Mouse (Mus musculus): ENCODE data around the gene Izumo1r.

Gene Izumo1r

DNA sequence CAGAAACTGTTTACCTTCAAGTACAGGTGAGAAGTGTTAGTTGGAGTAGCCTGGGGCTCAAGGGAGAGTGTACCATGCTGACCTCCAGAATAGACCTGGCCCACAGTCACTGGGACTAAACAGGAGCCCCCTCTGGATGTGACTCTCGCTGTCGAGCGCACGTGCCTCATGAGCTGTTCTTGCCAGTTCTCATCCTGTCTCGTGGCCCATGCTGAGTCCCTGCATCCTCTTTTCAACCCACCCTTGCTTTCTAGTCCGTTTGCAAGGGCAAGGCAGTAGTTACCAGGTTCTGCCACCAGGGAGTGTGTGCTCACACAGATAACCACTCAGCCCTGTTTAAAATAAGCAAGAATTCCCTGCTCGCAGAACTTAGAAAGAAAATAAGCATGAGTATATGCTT lies 36.8 kb downstream of the Izumo1r start:
- DNase-seq (ENCODE audit: low spot score), result no peak

DNA sequence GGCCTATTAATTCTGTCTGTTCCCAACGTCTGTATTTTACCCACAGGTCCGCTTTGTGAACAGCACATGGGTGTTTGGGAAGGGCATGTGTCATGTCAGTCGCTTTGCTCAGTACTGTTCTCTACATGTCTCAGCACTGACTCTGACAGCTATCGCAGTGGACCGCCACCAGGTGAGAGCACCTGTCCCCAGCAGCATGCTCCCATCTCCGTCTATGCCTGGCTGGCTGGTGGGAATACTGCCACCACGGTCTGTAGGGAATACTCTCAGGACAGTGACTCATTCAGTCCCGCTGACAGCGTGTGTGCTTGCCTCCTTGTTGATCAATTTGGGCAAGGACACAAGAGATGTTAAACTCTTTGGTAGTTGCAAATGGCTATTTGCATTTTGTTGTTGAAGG lies 39.0 kb downstream of the Izumo1r start:
- no peak for DNase-seq (ENCODE audit: low spot score)

DNA sequence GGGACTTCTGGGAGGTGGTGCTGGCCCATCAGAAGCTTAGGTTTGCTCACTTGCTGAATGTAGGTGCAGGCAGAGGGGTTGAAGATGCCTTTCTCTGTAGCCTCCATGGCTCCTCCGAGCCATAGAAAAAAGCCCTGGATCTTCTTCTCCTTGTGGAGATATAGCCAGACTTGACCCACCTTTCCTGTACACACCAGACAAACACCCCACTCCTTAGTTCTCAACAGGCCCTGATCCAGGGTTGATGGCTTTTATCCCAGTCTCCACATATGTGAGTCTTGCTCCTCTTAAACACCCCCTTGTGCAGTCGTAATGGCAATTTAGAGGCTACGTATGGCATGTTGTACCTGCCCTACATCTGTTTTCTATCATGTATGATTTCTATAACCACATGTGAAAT lies 40.6 kb downstream of the Izumo1r start:
- DNase-seq (ENCODE audit: low spot score), result no peak

DNA sequence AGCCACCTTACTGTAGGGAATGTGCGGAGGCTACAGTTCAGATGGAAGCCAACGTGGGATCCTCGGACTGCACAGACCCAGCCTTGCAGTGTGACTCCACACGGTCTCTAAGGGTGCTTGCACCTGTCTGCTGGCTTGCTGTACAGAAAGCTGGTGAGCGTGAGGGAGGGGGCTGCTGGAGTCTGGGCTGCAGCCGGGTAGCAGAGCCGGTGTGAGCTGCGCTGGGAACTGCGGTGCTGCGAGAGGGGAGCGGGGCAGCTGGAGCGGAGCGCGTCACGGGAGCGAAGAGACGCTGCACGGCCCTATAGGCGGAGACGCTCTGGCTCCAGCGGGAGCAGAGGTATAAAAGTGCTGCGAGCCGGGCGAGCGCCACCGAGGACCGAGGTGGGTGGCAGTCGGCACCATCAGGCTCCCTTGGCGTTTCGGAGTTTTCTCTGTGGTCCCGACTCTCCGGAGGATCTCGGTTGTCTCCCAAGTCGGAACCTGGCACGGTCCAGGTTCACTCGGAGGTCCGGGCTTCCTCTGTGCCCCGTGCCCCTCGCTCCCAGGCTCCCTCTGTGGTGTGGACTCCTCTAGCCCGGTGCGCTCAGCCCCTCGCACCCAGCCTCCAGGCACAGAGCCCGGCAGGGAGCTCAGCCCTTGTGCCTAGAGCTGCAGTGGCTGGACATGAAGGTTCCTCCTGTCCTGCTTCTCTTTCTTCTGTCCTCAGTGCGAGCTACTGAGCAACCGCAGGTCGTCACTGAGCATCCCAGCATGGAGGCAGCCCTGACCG lies 43.7 kb downstream of the Izumo1r start, which contains the start of gene Gpr83:
TSS of gene Gpr83 (plus strand) at position 343 of the 772 bp plus-strand sequence.
- DNase-seq (ENCODE audit: low spot score), result no peak

DNA sequence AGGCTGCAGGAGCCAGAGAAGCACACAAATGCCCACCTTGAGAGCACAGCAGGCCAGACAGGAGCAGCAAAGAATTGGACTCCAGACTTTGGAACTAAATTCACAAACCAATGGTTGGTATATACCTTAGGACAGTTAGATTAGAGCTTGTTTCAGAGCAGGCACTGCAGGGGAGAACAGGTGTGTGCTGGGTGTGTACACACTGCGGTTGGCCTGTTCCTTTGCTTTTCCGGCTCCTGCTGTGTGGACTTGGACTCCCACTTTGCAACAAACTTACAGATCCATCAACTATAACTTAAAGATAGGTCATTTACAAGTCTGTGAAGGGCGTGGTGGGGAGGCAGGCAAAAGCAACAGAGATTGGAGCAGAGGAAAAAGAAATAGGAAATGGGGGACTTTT lies 45.0 kb downstream of the Izumo1r start:
- DNase-seq (ENCODE audit: low spot score), result no peak

DNA sequence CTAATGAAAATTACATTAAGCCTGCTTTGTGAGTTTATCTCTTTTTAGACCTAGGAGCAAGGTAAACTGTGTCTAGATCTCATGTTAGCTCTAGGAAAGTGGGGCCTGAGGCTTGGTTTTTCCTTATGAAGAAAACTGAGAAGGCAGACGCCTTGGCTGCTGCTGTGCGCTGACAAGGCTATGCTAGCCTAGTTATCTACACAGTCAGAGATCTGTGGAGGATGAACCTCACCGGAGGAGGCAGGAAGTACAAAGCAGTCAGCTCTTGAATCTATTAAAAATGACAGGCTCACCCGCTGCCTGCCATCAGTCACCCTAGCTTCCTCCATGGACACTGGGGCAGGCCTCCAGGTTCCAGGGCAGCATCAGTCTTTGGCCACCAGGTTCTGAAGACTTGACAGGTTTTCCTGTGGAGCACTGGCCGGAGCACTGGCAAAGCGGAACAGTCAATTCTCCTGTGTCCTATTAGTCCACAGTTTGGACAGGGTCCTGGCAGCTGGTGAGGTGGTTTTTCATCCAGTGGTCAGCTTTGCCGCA lies 45.5 kb downstream of the Izumo1r start:
- DNase-seq (ENCODE audit: low spot score), result no peak

DNA sequence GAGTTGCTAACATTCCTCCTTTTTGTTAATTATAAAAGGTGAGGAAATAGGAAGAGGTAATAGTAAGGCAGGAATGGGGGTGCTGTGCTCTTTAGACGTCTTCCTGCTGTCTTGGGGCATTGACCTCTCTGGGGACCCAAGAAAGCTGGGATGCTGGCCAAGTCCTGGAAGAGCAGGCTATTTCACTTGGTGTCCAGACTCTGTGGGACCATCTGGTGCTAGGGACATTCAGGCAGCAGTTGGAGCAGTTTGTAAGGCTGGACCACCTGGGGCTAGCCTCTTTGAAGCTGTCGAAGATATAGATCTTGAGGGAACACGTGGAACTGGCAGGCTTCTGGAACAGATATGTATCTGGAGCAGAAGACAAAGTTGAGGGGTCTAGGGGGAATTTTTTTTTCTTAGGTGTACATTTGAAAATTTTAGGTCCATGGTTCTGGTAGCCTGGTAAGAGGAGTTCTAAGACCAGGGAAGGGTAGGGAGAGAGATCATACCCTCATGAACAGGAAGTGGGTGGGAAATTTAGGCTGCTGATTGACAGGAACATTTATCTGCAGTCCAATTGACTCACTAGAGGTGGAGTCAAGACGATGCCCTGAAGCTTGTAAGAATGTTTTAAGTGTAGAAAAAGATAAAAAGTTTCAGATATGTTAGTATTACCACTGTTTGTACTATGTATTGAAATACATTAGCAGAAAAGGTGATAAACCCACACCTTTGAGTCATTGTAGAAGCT lies 46.7 kb downstream of the Izumo1r start:
- DNase-seq (ENCODE audit: low spot score), result no peak

DNA sequence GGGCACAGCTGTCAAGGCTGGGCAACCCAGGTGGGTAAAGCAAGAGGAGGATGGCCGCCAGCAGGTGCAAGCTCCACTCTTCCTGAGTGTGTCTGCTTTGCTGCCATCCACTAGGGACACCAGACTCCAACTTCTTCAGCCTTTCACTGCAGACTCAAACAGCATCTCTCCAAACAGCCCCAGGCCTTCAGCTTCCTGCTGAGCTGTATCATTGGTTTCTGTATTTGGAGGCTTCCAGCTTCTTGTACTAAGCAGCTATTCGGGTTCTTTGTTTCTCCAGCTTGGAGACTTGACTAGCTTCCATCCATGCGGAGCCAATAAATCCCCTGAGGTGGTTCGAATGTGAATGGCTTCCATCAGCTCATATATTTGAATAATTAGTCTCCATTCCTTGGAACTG lies 49.2 kb downstream of the Izumo1r start:
- DNase-seq (ENCODE audit: low spot score), result no peak

DNA sequence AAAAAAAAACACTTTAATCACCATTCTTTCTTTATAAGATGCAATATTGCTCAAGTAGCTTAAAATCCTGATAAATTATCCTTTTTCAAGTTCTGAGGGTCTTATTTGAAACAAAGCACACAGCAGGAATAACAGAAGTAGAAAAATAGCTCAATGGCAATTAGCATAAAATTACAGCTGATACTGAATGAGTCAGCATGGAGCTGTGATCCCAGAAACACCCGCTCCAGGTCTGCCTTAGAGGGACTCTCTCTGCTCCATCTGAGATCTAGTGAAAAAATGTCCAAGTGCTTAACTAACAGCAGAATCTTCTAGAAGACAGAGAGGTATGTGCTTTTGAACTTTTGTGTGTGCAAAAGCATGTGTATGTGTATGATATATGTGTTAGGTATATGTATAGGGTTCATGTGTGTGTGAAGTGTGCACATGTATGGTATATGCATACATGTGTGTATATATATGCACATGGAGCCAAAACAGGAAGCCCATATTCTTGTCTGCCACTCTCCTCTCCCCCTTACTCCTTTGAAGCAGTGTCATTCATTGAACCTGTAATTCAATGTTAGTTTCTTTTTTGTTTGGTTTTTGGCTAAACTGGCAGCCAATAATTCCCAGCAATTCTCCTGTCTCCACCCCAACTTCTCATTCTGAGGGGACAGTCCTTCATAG lies 55.3 kb downstream of the Izumo1r start:
- DNase-seq (ENCODE audit: low spot score), result no peak

DNA sequence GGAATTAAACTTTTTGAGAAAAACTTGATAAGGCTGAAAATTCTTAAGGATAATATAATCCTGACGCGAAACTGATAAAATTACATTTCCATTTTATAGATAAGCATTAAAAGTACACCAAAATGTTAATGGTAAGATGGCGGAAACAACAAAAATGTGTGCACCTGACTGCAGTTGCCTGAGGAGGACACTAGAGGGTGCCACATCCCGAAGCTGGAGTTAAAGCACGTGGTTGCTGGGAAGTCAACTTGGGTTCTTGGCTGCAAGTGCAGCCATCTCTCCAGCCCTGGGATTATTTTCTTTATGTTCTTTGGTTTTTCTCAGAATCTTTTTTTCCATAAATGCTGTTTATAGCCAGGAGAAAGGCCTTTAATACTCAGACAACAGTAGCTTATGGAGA lies 57.3 kb downstream of the Izumo1r start:
- DNase-seq (ENCODE audit: low spot score), result no peak

DNA sequence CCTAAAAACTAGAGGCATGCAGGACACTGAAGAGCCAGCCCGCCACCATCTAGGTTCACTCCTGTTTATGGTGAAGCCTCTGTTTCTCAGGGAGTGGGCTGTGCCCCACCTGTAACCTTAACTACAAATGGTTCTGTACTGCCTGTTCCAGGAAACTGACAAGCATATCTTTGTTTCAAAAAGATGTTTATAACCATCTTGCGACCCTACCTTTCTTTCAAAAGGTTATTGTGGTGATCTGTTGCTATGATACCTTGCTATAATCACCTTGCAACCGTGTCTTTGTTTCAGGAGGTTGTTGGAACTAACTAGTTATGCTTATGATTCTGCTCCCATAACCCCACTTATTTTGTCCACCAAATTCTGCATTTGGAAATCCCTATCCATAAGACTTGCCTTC lies 59.8 kb downstream of the Izumo1r start:
- DNase-seq (ENCODE audit: low spot score), result no peak

DNA sequence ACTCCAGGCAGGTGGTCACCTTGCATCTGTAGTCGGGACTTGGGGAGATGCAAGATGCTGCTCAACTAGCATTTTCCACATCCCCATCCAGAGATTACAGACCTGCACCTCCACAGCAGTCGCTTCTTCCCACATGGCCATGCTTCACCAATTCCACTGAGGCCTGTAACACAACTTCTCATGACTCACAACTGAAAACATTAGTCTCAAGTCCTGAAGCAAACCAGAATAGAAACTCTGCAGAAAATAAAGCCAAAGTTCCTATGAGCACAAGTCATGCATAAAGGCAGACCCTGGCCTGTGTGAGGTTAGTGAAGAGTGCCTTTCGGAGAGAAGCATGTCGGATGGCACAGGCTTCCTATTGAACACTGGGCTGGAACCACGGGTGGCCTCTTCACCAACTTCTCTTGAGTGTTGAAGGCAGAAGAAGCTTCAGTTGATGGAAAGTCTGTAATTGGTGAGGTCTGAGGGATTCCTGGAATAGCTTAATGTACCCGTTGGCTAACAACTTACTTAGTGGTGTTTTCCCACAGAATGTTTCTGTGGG lies 60.4 kb downstream of the Izumo1r start:
- DNase-seq (ENCODE audit: low spot score), result no peak

DNA sequence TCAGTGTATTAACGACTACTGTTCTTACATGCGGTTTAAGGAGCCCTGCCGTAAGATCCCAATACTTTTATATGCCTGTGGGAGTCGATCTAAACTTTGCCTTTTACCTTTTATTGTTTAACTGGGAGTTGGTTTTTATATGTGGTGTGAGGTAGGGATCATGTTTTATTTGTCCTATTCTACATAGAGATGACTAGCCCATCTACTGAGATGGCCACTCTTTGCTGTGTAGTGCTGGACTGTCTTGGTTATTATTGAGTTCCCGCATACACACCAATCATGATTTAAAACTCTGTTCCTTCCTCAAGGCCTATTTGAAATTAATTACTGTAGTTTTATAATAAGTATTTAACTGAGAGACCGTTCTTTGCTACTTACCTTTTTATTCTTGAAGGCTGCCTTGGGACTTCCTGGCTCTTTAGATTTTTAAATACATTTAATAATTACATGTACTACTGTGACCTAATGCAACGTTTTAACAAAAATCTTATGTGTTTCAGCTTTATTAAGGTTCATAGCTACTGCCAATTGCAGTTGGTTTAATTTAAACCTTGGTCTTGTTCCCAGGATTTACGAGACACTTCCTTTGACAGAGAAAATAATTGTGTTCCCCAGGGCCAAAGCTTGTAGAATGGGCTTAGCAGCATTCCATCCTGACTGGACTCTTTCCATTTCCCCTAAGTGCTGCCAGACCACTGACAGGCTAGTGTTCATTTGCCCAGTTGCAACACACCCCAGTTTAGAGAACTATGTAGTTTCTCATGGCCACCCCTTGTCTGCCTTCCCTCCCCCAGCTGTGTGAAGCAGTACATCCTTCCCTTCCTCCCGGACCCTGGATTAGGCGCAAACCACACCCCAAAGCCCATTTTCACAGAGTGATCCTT lies 61.6 kb downstream of the Izumo1r start:
- DNase-seq (ENCODE audit: low spot score), result no peak

DNA sequence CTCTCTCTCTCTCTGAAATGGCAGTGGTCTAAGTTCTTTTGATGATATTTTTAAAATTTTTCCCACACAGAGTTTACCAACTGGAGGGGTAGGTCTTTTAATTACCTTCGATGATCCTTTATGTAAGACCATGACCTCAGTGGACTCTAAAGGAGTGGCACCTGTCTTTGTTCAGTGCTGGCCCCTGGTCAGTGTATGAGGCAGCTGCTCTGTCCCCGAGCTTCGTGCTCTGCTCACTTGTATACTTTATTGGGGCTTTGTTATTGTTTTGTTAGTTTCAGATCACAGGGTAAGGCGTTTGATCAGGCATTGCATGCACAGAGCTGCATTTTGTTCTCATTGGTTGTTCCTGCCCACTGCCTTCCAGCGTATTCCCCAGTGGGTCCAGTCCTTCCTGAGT lies 63.8 kb downstream of the Izumo1r start:
- DNase-seq (ENCODE audit: low spot score), result no peak

DNA sequence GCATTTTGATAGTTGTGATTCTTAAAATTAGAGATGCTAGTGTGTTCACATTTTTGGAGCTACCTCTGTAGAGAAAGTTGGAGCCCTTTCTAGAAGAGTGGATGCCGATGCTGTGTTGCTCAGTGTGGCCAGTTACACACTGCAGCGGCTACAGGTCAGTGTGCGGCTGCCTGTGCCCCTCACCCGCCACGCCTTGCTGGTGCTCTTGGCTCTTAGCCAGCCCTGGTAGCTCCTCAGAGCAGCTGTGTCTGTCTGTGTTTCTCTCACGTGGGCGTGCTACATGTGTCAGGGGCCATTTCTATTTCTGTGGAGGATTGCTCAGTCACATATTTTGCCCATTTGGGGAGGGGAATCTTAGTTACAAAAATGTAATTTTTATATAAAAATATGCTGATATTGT lies 64.2 kb downstream of the Izumo1r start:
- no peak for DNase-seq (ENCODE audit: low spot score)

Data from ovary, postnatal 10 days (tissue).